Mouse (Mus musculus): Measurements from ENCODE around the gene Cyp1a1.

DNA sequence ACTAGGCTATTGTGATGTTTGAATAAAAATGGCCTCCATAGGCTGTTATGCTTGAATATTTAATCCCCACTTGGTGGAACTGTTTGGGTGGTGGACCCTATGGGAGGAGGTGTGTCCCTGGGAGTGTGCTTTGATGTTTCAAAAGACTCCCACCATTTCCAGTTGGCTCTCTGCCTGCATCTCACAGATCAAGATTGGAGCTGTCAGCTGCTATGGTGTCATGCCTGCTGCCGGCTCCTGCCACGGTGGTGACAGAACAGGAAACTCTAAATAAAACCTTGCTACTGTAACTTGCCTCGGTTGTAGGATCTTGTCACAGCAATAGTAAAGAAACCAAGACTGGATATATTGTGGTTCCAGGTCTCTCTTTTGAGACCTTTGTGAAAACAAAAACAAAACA lies 26.2 kb upstream of the Cyp1a1 start:
- no peak for TF ChIP-seq POLR2A (IDR thresholded peaks at IDR 0.05; ENCODE audit: control insufficient read depth, low read depth, low read length)
- no peak for TF ChIP-seq CTCF (IDR thresholded peaks at IDR 0.05; ENCODE audit: control insufficient read depth, insufficient read depth, insufficient replicate concordance, low read depth, low read length)

Data from testis, adult 2 months (tissue).